Mouse (Mus musculus) embryonic facial prominence, embryonic 11.5 days (tissue): ENCODE results near the gene Rbm25. TPM values are rescaled to one million over a fixed set of nuclear protein-coding genes. Genes with fewer than 3 reads are reported as not detected.
A peak's percentile ranks its signal among the peaks of the same experiment; 100 is the strongest.

ENCODE experiments used
- ATAC-seq: fragments of 200-750 bp; cut with Nextera tagmentation; replicated peaks from 2 replicates; pipeline ENCODE4 v1.8.0; 2017; ENCODE audit warnings: low read depth; ENCODE audit not compliant: insufficient number of reproducible peaks, low FRiP score, low TSS enrichment
- DNase-seq: peaks from one replicate; pipeline ENCODE4 v3.0.0-alpha.2; 2015; ENCODE audit warnings: low spot score
- H3K27ac ChIP-seq: fragments of 300-500 bp; sonication (generic); replicated peaks from 2 replicates; pipeline ENCODE4 v1.5.1; 2014; ENCODE audit warnings: mild to moderate bottlenecking, low read depth, low read length, control low read depth
- H3K27me3 ChIP-seq: fragments of 300-500 bp; sonication (generic); 2 replicates; pipeline ENCODE4 v1.6.1; 2014; ENCODE audit warnings: mild to moderate bottlenecking, low read length, moderate library complexity, mixed read lengths; ENCODE audit not compliant: control insufficient read depth, insufficient read depth
- H3K36me3 ChIP-seq: fragments of 300-500 bp; sonication (generic); replicated peaks from 2 replicates; pipeline ENCODE4 v1.6.1; 2014; ENCODE audit warnings: low read depth, mild to moderate bottlenecking, low read length, moderate library complexity, mixed read lengths; ENCODE audit not compliant: control insufficient read depth, insufficient read depth
- H3K4me1 ChIP-seq: fragments of 300-500 bp; sonication (generic); 2 replicates; pipeline ENCODE4 v1.6.1; 2014; ENCODE audit warnings: low read length, mixed read lengths; ENCODE audit not compliant: control insufficient read depth, insufficient read depth
- H3K4me2 ChIP-seq: fragments of 300-500 bp; sonication (generic); 2 replicates; pipeline ENCODE4 v1.6.1; 2014; ENCODE audit warnings: low read depth, mild to moderate bottlenecking, control low read depth, low read length, moderate library complexity
- H3K4me3 ChIP-seq: fragments of 300-500 bp; sonication (generic); 2 replicates; pipeline ENCODE4 v1.5.1; 2014; ENCODE audit warnings: low read depth, low read length, control low read depth
- H3K9ac ChIP-seq: fragments of 300-500 bp; sonication (generic); replicated peaks from 2 replicates; pipeline ENCODE4 v1.6.1; 2014; ENCODE audit warnings: mild to moderate bottlenecking, control low read depth, low read length
- H3K9me3 ChIP-seq: fragments of 300-500 bp; sonication (generic); replicated peaks from 2 replicates; pipeline ENCODE4 v1.6.1; 2016; ENCODE audit warnings: mild to moderate bottlenecking, low read length, inconsistent platforms, mixed read lengths; ENCODE audit not compliant: control insufficient read depth
- WGBS: fragments of 180-500 bp; shearing (Covaris S2); extraction: QIAGEN DNeasy Blood & Tissue Kit; methylation state at CpG from one replicate; pipeline ENCODE4 v1.1.7; 2014; 5-methylcytosine and 5-hydroxymethylcytosine counted together
- polyA plus RNA-seq: library from polyadenylated mRNA; unstranded; fragments of >200 nt; fragmentation: Nextera tagmentation; extraction: Ambion mirVana; gene quantifications from 2 replicates; pipeline ENCODE4 v1.2.1, GENCODE M21; 2014

Rbm25 gene
- polyA plus RNA-seq, 1 experiment from 2014 or later = 265 TPM

- Histone ChIP-seq H3K27ac (no peak overlapping the region), H3K9ac (no peak overlapping the region), H3K27me3 (no peaks in the 10 kb centered on the region), H3K9me3 (no peaks in the 10 kb centered on the region), H3K4me1 (no peaks in the 10 kb centered on the region), H3K36me3 (no peaks in the 10 kb centered on the region; the same call in none of the 2 replicates), H3K4me3 (no peak overlapping the region), H3K4me2 (no peak overlapping the region)
- DNase-seq (no peak), ATAC-seq (no peak)
- 91% methylated on average over 1 of the region's 1 CpGs for WGBS
Observed at GRCm38 (mm10) chr12:83685466-83685865, 54.4 kb downstream of the Rbm25 start.

- 89% methylated on average over 9 of the region's 9 CpGs for WGBS
- H3K4me2 ChIP-seq = no peak overlapping the region
Observed at GRCm38 (mm10) chr12:83686575-83687350, 55.7 kb downstream of the Rbm25 start.

DNA sequence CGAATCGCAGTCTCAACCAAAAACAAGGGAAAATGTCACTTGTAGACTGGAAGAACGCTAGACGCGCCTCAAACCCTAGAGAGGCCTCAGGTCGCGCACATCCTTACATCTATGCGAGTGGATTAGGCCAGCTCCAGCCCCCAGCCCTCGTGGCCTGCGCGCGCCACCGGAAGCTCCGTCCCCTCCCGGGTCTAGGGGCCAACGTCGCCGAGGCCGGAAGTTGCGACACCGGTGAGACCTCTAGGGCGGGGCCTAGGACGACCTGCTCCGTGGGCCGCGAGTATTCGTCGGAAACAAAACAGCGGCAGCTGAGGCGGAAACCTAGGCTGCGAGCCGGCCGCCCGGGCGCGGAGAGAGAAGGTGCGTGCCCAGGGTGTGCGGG is 56.9 kb downstream of the Rbm25 start, which contains the start of gene Psen1:
TSS of gene Psen1 (plus strand) at position 219 of the 382 bp plus-strand sequence.
- Histone ChIP-seq H3K4me2 (peak within 1 kb of the TSS; percentile 81), H3K36me3 (no peaks in the 10 kb centered on the region), H3K9me3 (no peaks in the 10 kb centered on the region), H3K4me3 (peak within 1 kb of the TSS; percentile 86), H3K27ac (peak within 1 kb of the TSS; percentile 85), H3K27me3 (no peaks in the 10 kb centered on the region), H3K9ac (peak within 1 kb of the TSS; percentile 91), H3K4me1 (no peaks in the 10 kb centered on the region)
- DNase-seq = peak; percentile 94
- under 1% methylated on average over 38 of the region's 38 CpGs for WGBS
- ATAC-seq = peak; percentile 98

More at GRCm38 (mm10) chr12:83686575-83687350, 55.7 kb downstream of the Rbm25 start:
- ATAC-seq = no peak
- no peak overlapping the region for H3K27ac ChIP-seq
- no peaks in the 10 kb centered on the region for H3K9me3 ChIP-seq
- H3K36me3 ChIP-seq = no peaks in the 10 kb centered on the region; the same call in 1 of the 2 replicates
- DNase-seq = no peak
- H3K4me1 ChIP-seq = no peaks in the 10 kb centered on the region
- no peaks in the 10 kb centered on the region for H3K27me3 ChIP-seq
- no peak overlapping the region for H3K9ac ChIP-seq
- H3K4me3 ChIP-seq = no peak overlapping the region

DNA sequence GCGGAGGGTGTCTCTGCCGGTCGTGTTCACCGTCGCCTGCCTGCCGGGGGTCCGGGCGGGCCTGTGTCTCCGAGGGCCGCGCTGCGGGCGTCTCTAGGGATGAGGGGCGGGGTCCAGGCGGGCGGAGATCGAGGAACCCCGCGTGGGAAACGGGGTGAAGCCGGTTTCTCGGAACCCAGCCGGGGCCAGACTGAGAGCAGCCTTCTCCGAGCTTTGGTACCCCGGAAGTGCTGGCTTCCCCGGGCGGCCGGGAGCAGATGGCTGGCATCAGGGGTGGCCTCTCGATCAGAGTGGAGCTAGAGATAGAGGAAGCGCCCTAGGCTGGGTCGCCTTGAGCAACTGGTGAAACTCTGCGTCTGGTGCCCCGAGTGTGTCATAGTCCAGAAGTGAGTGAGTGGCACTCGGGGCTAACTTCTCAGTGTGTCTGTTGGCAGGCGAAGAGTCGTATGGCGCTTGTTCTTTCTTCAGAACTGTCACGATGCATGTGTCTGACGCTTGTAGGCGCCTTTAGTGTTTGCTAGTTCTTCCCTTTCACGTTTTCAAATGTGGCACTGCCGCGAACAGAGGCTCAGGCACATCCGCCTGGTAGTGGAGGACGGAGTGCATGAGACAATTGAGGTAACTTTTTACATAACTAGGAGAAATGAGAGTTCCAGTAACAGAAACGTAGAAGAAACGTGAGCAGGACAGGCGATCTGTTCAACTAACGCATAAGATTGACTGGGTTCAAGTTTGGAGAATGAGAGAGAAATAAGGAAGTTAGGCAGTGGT is 57.5 kb downstream of the Rbm25 start:
- no peaks in the 10 kb centered on the region for H3K4me1 ChIP-seq
- peak overlapping the region; percentile 81 for H3K4me2 ChIP-seq
- H3K36me3 ChIP-seq = no peaks in the 10 kb centered on the region
- H3K27me3 ChIP-seq = no peaks in the 10 kb centered on the region
- H3K9ac ChIP-seq = peak overlapping the region; percentile 91
- peak overlapping the region; percentile 86 for H3K4me3 ChIP-seq
- peak; percentile 74 for ATAC-seq
- WGBS = 1% methylated on average over 49 of the region's 49 CpGs
- peak; percentile 35 for DNase-seq
- no peaks in the 10 kb centered on the region for H3K9me3 ChIP-seq
- H3K27ac ChIP-seq = peak overlapping the region; percentile 85

GRCm38 (mm10) chr12:83689087-83689432 is 58.0 kb downstream of the Rbm25 start:
- ATAC-seq (no peak), DNase-seq (no peak)
- Histone ChIP-seq H3K9me3 (no peaks in the 10 kb centered on the region), H3K9ac (peak overlapping the region; percentile 91), H3K27ac (no peak overlapping the region), H3K36me3 (no peaks in the 10 kb centered on the region), H3K27me3 (no peaks in the 10 kb centered on the region), H3K4me1 (no peaks in the 10 kb centered on the region), H3K4me2 (peak overlapping the region; percentile 81), H3K4me3 (peak overlapping the region; percentile 86)
- 30% methylated on average over 6 of the region's 6 CpGs for WGBS

- Histone ChIP-seq H3K4me3 (no peak overlapping the region), H3K27ac (no peak overlapping the region), H3K9me3 (no peaks in the 10 kb centered on the region), H3K36me3 (no peaks in the 10 kb centered on the region), H3K9ac (no peak overlapping the region), H3K4me2 (no peak overlapping the region), H3K4me1 (no peaks in the 10 kb centered on the region), H3K27me3 (no peaks in the 10 kb centered on the region)
- 92% methylated on average over 5 of the region's 5 CpGs for WGBS
- ATAC-seq (no peak), DNase-seq (no peak)
Observed at GRCm38 (mm10) chr12:83694011-83694410, 63.0 kb downstream of the Rbm25 start.

- H3K27me3 ChIP-seq = no peaks in the 10 kb centered on the region
- no peak overlapping the region for H3K9ac ChIP-seq
- H3K27ac ChIP-seq = no peak overlapping the region
- no peaks in the 10 kb centered on the region for H3K9me3 ChIP-seq
- WGBS = 93% methylated on average over 3 of the region's 3 CpGs
- ATAC-seq (no peak), DNase-seq (no peak)
- no peaks in the 10 kb centered on the region for H3K36me3 ChIP-seq
- H3K4me2 ChIP-seq = no peak overlapping the region
- no peaks in the 10 kb centered on the region for H3K4me1 ChIP-seq
- H3K4me3 ChIP-seq = no peak overlapping the region
Observed at GRCm38 (mm10) chr12:83694669-83695068, 63.6 kb downstream of the Rbm25 start.

- WGBS = 89% methylated on average over 4 of the region's 4 CpGs
- Histone ChIP-seq H3K4me3 (no peak overlapping the region), H3K36me3 (no peaks in the 10 kb centered on the region), H3K27me3 (no peaks in the 10 kb centered on the region), H3K4me2 (no peak overlapping the region), H3K9me3 (no peaks in the 10 kb centered on the region), H3K27ac (no peak overlapping the region), H3K4me1 (no peaks in the 10 kb centered on the region), H3K9ac (no peak overlapping the region)
- DNase-seq (no peak), ATAC-seq (no peak)
Observed at GRCm38 (mm10) chr12:83698637-83699036, 67.6 kb downstream of the Rbm25 start.
